Mouse (Mus musculus) heart, postnatal 0 days (tissue): Measurements from ENCODE around the gene Ptx4.

Experiments
- CTCF ChIP-seq: IDR thresholded peaks from 2 replicates; pipeline ENCODE4 v1.5.1; 2016; ENCODE audit warnings: antibody characterized with exemption, control low read depth, low read depth
- EP300 ChIP-seq: IDR thresholded peaks from 2 replicates; pipeline ENCODE4 v1.6.1; 2016; ENCODE audit warnings: antibody characterized with exemption, low read depth

GRCm38 (mm10) chr17:25080210-25080609 lies 40.4 kb upstream of the Ptx4 start:
- no peak for TF ChIP-seq CTCF
- TF ChIP-seq EP300 = no peak
